Mouse (Mus musculus): ENCODE measurements at regions not wholly inside any gene's neighbourhood (a gene's known extent, or its start where the extent isn't known, plus 50 kb on each side); places are given as distances from the start of the nearest gene placed in this dataset.

DNA sequence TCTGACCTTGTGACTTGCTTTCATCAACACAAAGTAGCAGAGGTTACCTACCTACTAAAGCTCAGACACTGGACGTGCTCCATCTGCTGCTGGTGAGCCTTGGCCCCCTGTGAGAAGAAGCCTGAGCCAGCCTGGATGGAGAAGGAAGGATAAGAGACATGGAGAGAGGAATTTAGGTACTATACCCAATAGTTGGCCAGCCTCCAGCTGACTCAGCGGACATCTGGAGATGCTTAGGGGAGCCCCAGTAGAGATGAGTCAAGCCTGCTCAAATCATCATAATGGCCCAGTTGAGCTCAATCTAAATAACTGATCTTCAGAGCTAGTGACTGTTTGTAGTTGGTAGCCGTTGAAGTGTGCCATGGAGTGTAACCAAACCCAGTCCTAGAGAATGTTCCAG, 53.7 kb upstream of the Ripply2 start:
- peak in 1 of 2 experiments; percentile 51 for DNase-seq (ENCODE audit: low spot score in 2 of 2)
- intact Hi-C loops (cut with DNase I) = no loop called here

DNA sequence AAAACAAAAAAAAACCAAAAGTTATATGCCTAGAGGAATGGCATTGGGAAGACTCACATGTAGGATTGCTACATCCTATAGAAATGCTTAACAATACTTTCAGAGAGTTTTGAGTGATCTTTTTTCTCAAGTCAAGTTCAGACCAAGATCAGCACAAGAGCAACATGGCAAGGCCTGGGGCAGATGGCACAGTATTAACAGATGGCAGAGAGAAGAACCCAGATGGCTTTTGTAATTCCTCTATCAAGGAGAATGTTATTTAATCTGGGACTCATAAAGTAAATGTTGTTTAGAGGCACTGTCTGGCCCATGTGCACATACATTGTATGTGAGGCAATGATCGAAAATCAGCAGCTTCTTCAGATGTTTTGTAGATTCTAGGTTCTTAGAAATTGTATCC, 58.3 kb upstream of the Ripply2 start:
- intact Hi-C loops (cut with DNase I) = no loop called here
- no peak for DNase-seq (ENCODE audit: low spot score in 2 of 2)

DNA sequence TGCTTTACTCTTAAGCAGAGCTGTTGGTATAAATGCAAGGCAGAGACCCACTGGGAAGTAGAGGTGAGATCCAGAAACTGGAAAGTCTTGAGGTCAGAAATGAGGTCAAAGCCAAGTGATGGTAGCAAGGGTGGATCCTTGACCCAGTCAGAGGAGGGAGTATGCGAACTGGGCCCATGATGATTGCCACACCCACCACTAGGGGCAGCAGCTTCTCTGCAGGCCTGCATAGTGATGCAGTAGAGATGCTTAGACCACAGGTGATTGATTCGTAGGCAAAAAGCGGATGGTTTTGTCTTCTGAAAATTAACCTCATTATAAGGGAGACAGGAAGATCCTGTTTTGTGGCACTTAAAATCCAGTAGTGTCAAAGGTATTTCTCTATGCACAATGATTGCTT, 59.6 kb upstream of the Ripply2 start:
- DNase-seq (ENCODE audit: low spot score in 2 of 2) = no peak
- intact Hi-C loops (cut with DNase I) = no loop called here

DNA sequence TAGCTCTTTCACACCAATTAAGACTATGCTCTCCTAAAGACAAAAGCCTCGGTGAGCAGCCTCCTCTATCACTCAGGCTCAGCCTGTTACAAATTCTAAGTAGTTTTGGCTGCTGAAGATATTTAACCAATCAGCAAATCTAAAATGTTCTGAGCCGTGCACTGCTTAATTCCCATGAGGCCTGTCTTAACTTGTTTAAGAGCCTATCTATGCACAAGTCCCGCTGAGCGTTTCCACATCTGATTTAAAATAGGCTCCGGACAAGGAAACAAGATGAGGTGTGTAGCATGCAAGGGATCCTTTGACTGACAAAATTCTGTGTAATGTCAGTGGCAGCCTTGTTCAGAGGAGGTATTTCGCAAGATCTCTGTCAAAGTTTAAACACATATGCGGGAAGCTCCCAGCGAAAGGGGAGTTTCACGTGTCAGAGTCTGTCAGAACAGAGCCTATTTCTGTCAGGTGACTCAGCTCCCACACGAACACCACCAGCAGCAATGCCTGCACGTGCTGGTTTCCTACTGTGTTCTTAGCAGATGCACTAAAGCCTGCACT, 63.3 kb upstream of the Ripply2 start:
- intact Hi-C loops (cut with DNase I) = no loop called here
- no peak for DNase-seq (ENCODE audit: low spot score in 2 of 2)

DNA sequence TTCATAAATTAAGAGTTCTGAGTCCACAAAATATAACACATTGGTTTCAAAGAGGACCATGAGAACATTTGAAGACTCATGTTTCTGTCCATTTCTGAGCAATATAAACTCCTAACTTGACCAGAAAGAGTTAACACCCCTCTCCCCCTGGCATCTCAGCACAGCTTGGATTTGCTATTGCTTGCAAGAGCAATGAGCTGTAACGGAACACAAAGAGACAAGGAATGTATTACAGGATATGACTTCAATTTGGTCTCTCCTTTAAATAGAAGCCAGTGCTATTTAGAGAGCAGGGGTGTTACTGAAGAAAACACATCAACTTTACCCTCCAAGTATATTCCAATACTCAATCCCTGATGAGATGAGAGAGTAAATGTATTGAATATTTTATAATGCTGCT, 65.5 kb upstream of the Ripply2 start:
- intact Hi-C loops (cut with DNase I) = no loop called here
- DNase-seq (ENCODE audit: low spot score in 2 of 2) = no peak

DNA sequence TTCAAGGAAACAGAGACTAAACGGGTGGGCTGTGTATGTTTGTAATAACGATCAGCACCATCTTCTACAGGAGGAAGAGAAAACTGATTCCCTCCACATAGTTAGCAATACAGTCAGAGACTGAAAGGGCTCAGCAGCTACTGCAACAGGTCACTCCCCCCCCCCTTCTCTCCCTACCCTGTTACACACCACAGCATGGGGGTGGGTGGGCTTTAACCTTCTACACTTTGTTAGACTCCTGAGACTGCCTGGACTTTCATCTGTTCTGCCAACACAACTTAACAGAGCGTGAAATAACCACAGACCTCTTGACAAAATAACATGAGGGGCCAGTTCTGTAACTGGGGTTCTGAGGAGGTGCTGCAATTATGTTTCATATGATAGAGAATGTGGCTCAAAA, 50.7 kb upstream of the Snap91 start:
- intact Hi-C loops (cut with DNase I) = no loop called here

More for the DNA sequence above, 50.7 kb upstream of the Snap91 start:
- no peak for DNase-seq (ENCODE audit: low spot score in 2 of 2)

All from left cerebral cortex, postnatal 36 days (tissue).